Mouse (Mus musculus): ENCODE data around the gene Btg2. TPM values are rescaled to one million over a fixed set of nuclear protein-coding genes. Genes with fewer than 3 reads are reported as not detected.

Btg2 gene
- polyA plus RNA-seq, 1 experiment: 79.9 TPM

DNA sequence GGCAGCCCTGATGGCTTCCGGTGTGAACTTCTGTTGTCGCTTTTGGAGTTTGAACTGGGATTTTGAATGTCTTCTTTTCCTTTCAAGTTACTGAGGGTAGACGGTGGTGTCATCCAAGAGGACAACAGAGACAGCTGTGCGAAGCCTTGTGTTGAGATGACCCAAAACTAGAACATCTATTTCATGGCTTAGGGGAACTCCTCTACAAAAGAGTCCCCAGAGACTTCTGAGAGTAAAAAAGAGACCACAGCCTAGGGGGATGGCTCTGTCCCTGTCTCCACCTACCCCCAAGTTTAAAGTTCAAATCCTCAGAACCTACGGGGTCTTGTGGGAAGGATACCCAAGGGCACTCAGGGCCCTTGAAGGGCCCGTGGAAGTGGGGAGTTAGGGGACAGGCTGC, 34.1 kb downstream of the Btg2 start:
- no peaks in the 10 kb centered on the region for H3K4me1 ChIP-seq (ENCODE audit: control insufficient read depth, insufficient read depth, low read length)
- TF ChIP-seq POLR2A (IDR thresholded peaks at IDR 0.05; ENCODE audit: borderline replicate concordance, control insufficient read depth, low read depth, low read length) (no peak), CTCF (IDR thresholded peaks at IDR 0.05; ENCODE audit: control insufficient read depth, insufficient read depth, low read length) (no peak)
- no peak overlapping the region for H3K4me3 ChIP-seq (replicated peaks; ENCODE audit: control insufficient read depth, low read depth, low read length)
- H3K27ac ChIP-seq (ENCODE audit: control insufficient read depth, insufficient read depth, low read depth, low read length, poor library complexity): no peak overlapping the region
- 84% methylated on average over 6 of the region's 6 CpGs for WGBS

DNA sequence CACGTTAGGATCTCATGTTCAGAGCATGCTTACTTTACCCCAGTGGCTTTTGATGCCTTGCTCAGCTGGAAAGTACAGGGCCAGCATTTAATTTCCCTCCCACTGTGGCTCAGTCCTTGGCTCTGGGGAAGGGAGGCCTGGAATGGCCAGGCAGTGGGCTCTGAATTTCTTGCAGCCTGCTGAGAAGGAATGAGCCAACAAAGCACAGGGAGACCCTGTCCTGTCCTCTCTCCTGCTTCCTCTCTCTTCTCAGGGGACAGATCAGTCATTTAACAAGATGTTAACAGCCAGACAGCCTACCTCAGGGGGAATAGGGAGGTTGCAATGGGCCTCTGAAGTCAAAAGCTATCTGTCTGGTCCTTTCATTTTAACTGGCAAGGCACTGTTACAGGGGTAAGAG, 36.6 kb downstream of the Btg2 start:
- WGBS: 69% methylated on average over 1 of the region's 1 CpGs
- H3K27ac ChIP-seq (ENCODE audit: control insufficient read depth, insufficient read depth, low read depth, low read length, poor library complexity): no peak overlapping the region
- no peaks in the 10 kb centered on the region for H3K4me1 ChIP-seq (ENCODE audit: control insufficient read depth, insufficient read depth, low read length)
- TF ChIP-seq POLR2A (IDR thresholded peaks at IDR 0.05; ENCODE audit: borderline replicate concordance, control insufficient read depth, low read depth, low read length): no peak
- no peak for TF ChIP-seq CTCF (IDR thresholded peaks at IDR 0.05; ENCODE audit: control insufficient read depth, insufficient read depth, low read length)
- no peak overlapping the region for H3K4me3 ChIP-seq (replicated peaks; ENCODE audit: control insufficient read depth, low read depth, low read length)

DNA sequence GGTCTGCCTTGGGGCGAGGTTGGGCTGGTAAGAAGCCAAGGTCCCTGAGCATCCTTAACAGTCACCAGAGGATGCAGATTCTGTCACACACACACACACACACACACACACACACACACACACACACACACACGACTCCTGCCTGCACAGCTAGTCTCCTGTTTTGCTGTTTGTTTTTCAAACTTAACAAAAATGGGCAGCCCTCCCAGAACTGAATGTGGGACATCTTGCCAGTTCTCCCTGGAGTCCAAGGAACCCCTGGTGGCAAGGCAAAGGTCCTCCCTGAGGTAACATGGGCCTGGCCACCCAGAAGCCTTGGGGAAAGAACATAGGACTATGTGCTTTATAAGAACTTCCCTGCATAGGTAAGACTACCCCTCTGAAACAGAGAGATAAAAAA, 37.0 kb downstream of the Btg2 start:
- Histone ChIP-seq H3K27ac (ENCODE audit: control insufficient read depth, insufficient read depth, low read depth, low read length, poor library complexity) (no peak overlapping the region), H3K4me3 (replicated peaks; ENCODE audit: control insufficient read depth, low read depth, low read length) (no peak overlapping the region), H3K4me1 (ENCODE audit: control insufficient read depth, insufficient read depth, low read length) (no peaks in the 10 kb centered on the region)
- WGBS: 44% methylated on average over 2 of the region's 2 CpGs
- TF ChIP-seq POLR2A (IDR thresholded peaks at IDR 0.05; ENCODE audit: borderline replicate concordance, control insufficient read depth, low read depth, low read length) (no peak), CTCF (IDR thresholded peaks at IDR 0.05; ENCODE audit: control insufficient read depth, insufficient read depth, low read length) (no peak)

DNA sequence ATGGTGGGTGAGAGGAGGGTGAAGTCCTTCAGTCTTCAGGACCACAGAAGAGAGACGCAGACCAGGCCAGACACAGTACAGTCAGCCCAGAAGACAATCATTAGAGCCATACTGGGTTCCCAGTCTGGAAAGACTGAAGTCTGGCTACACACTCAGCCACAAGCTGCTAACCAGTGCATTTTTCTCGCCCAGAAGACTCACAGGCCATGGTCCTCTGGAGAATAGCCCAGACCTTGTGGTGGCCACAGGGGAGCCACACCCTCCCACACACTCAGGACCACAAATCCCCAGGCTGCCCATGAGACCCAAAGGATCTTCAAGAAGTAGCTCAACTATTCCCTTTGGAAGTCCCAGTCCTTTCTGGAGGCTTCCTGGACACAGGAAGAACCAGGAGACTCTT, 39.6 kb downstream of the Btg2 start:
- WGBS: 58% methylated on average over 2 of the region's 2 CpGs
- H3K4me1 ChIP-seq (ENCODE audit: control insufficient read depth, insufficient read depth, low read length): no peaks in the 10 kb centered on the region

DNA sequence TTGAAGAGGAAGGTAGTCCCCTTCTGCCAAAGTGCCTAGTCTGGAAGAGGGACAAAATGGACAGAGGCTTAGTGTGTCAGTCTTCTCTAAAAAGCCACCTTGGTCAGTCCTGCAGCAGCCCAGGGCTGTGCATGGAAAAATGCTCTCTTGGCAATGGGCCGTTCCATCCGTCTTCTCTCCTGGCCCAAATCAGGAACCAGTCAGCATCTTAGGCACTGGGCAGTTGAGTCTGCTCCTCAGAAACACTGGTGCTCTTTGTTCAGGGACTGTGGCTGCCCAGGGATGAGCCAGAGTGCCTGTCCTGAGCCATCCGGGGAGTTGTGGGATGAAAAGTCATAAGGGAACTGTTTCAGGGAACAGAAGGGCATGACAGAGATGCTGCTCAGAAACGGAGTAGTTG, 40.6 kb downstream of the Btg2 start:
- no peak overlapping the region for H3K4me3 ChIP-seq (replicated peaks; ENCODE audit: control insufficient read depth, low read depth, low read length)
- 77% methylated on average over 4 of the region's 4 CpGs for WGBS
- no peak overlapping the region for H3K27ac ChIP-seq (ENCODE audit: control insufficient read depth, insufficient read depth, low read depth, low read length, poor library complexity)
- H3K4me1 ChIP-seq (ENCODE audit: control insufficient read depth, insufficient read depth, low read length): no peaks in the 10 kb centered on the region
- TF ChIP-seq CTCF (IDR thresholded peaks at IDR 0.05; ENCODE audit: control insufficient read depth, insufficient read depth, low read length) (no peak), POLR2A (IDR thresholded peaks at IDR 0.05; ENCODE audit: borderline replicate concordance, control insufficient read depth, low read depth, low read length) (no peak)

More for the DNA sequence above, 39.6 kb downstream of the Btg2 start:
- Histone ChIP-seq H3K4me3 (replicated peaks; ENCODE audit: control insufficient read depth, low read depth, low read length) (no peak overlapping the region), H3K27ac (ENCODE audit: control insufficient read depth, insufficient read depth, low read depth, low read length, poor library complexity) (no peak overlapping the region)
- TF ChIP-seq CTCF (IDR thresholded peaks at IDR 0.05; ENCODE audit: control insufficient read depth, insufficient read depth, low read length) (no peak), POLR2A (IDR thresholded peaks at IDR 0.05; ENCODE audit: borderline replicate concordance, control insufficient read depth, low read depth, low read length) (no peak)

DNA sequence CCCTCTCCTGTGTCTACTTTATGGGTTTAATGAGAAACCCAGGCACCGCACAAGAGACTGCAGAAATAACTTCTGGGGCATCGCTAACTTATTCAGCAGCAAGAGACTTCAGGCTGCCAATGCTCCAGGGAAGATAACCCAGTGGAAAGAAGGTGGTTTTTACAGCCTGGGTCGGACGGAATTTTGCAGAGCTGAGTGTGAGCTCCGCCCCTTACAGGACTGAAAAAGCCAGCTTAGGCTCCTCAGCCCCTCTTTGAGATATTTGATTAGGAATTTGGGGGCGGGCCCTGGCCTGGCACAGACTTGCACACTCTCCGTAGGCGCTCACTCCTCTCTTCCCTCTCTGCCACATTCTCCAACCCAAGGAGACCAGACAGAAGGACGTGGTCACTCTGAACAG, 41.7 kb downstream of the Btg2 start, which contains the start of gene Fmod:
Gene Fmod (plus strand): TSS at position 83 of the 400 bp plus-strand sequence.
- WGBS: 77% methylated on average over 9 of the region's 9 CpGs
- H3K27ac ChIP-seq (ENCODE audit: control insufficient read depth, insufficient read depth, low read depth, low read length, poor library complexity): no peak within 1 kb of the TSS
- H3K4me1 ChIP-seq (ENCODE audit: control insufficient read depth, insufficient read depth, low read length): no peaks in the 10 kb centered on the region
- no peak within 1 kb of the TSS for H3K4me3 ChIP-seq (replicated peaks; ENCODE audit: control insufficient read depth, low read depth, low read length)
- no peak for TF ChIP-seq CTCF (IDR thresholded peaks at IDR 0.05; ENCODE audit: control insufficient read depth, insufficient read depth, low read length)

DNA sequence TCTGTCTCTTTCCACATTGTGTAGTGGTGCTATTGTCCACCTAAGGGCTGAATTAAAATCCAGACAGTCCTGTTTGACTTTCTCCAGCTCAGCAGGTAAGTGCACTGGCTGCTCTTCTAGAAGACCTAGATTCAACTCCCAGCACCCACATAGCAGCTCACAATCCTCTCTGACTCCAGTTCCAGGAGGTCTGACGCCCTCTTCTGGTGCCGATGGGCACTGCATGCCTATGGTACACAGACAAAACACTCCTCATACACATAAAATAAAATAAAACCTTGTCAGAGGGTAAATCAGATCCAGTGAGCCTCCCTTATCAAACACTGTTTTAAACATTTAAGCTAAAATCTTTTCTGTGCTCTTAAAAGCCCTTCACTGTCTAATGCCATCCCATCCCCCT, 42.4 kb downstream of the Btg2 start:
- TF ChIP-seq POLR2A (IDR thresholded peaks at IDR 0.05; ENCODE audit: borderline replicate concordance, control insufficient read depth, low read depth, low read length) (no peak), CTCF (IDR thresholded peaks at IDR 0.05; ENCODE audit: control insufficient read depth, insufficient read depth, low read length) (no peak)
- no peak overlapping the region for H3K27ac ChIP-seq (ENCODE audit: control insufficient read depth, insufficient read depth, low read depth, low read length, poor library complexity)
- no peak overlapping the region for H3K4me3 ChIP-seq (replicated peaks; ENCODE audit: control insufficient read depth, low read depth, low read length)
- 59% methylated on average over 2 of the region's 2 CpGs for WGBS
- H3K4me1 ChIP-seq (ENCODE audit: control insufficient read depth, insufficient read depth, low read length): no peaks in the 10 kb centered on the region

DNA sequence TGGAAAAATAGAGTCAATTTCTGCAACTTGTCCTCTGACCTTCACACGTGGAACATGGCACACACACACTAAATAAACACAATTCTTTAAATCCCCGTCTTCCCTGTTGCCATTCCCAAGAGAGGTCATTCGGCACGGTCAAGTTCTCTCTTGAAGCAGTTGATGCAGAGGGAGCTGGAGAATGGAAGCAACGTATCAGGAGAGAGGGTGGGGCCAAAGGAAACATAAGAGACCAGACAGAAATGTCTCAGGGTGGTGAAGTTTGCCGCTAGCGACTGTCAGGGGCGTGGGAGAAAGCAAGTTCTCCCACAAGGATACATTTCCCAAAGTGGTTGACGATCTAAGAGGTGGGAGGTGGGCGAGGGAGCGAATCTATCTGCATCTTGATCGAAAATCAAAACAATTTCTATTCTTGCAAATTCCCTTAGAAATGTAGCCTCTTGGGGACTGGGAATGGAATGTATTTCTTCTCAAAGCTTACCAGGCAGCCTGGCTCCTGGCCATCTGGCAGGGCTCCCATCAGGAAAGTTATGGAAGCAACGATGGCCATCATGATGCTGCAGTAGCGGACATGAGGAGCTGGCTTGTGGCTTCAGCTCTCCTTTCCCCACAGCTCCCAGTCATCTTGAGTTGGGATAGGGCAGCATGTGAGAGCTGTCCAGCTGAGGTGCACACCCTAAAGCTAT, 50.6 kb downstream of the Btg2 start:
- Histone ChIP-seq H3K4me1 (ENCODE audit: control insufficient read depth, insufficient read depth, low read length) (no peaks in the 10 kb centered on the region), H3K27ac (ENCODE audit: control insufficient read depth, insufficient read depth, low read depth, low read length, poor library complexity) (no peak overlapping the region), H3K4me3 (replicated peaks; ENCODE audit: control insufficient read depth, low read depth, low read length) (no peak overlapping the region)
- WGBS: 90% methylated on average over 14 of the region's 14 CpGs
- no peak for TF ChIP-seq POLR2A (IDR thresholded peaks at IDR 0.05; ENCODE audit: borderline replicate concordance, control insufficient read depth, low read depth, low read length)
- TF ChIP-seq CTCF (IDR thresholded peaks at IDR 0.05; ENCODE audit: control insufficient read depth, insufficient read depth, low read length): no peak

DNA sequence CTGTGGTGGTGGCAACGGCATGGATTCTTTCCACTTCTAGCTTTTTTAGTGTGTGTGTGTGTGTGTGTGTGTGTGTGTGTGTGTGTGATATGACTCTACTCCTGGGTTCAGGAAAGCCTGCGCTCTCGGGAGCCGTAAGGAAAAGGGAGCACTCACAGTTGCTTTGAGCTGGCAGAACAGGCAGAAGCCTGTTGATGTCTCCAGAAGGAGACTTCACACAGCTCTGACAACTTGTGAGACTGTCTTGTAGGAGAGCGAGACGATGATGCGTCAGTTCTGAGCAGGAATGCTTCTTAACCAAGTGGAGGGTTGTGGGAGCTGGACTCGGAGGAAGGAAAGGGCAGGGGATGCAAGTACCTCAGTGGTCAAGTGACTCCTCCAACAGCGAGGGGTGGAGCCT, 52.2 kb downstream of the Btg2 start:
- Histone ChIP-seq H3K27ac (ENCODE audit: control insufficient read depth, insufficient read depth, low read depth, low read length, poor library complexity) (no peak overlapping the region), H3K4me3 (replicated peaks; ENCODE audit: control insufficient read depth, low read depth, low read length) (no peak overlapping the region), H3K4me1 (ENCODE audit: control insufficient read depth, insufficient read depth, low read length) (no peaks in the 10 kb centered on the region)
- 85% methylated on average over 9 of the region's 9 CpGs for WGBS
- no peak for TF ChIP-seq CTCF (IDR thresholded peaks at IDR 0.05; ENCODE audit: control insufficient read depth, insufficient read depth, low read length)
- no peak for TF ChIP-seq POLR2A (IDR thresholded peaks at IDR 0.05; ENCODE audit: borderline replicate concordance, control insufficient read depth, low read depth, low read length)
